Mouse (Mus musculus): ENCODE measurements at regions not wholly inside any gene's neighbourhood (a gene's known extent, or its start where the extent isn't known, plus 50 kb on each side); places are given as distances from the start of the nearest gene placed in this dataset.
"Not testable (repeated sequence)": the region's sequence is repeated elsewhere in the genome, so short reads cannot be mapped to it uniquely, and the experiment has no call there.

GRCm38 (mm10) chr10:117464331-117464730 lies 84.5 kb upstream of the Cpsf6 start:
- not testable (repeated sequence) for H3K4me2 ChIP-seq; H3K4me3 ChIP-seq (replicated peaks); ATAC-seq (ENCODE audit: insufficient read depth, low FRiP score, low read depth); H3K9me3 ChIP-seq; H3K36me3 ChIP-seq; H3K9ac ChIP-seq; H3K4me1 ChIP-seq; H3K27me3 ChIP-seq (replicated peaks); H3K27ac ChIP-seq

GRCm38 (mm10) chr10:117463636-117464035 lies 83.8 kb upstream of the Cpsf6 start:
- H3K27ac ChIP-seq = no peak overlapping the region
- H3K4me3 ChIP-seq (replicated peaks) = no peak overlapping the region
- no peak for ATAC-seq (ENCODE audit: insufficient read depth, low FRiP score, low read depth)
- H3K9ac ChIP-seq = no peak overlapping the region
- no peaks in the 10 kb centered on the region for H3K9me3 ChIP-seq
- no peaks in the 10 kb centered on the region for H3K36me3 ChIP-seq
- WGBS = 80% methylated on average over 8 of the region's 8 CpGs
- no peak overlapping the region for H3K4me2 ChIP-seq
- no peaks in the 10 kb centered on the region for H3K4me1 ChIP-seq
- H3K27me3 ChIP-seq (replicated peaks) = no peaks in the 10 kb centered on the region

- no peak overlapping the region for H3K27ac ChIP-seq
- H3K4me2 ChIP-seq = no peak overlapping the region
- no peak overlapping the region for H3K9ac ChIP-seq
- 96% methylated on average over 4 of the region's 4 CpGs for WGBS
- no peak overlapping the region for H3K4me3 ChIP-seq (replicated peaks)
- ATAC-seq (ENCODE audit: insufficient read depth, low FRiP score, low read depth) = no peak
- no peaks in the 10 kb centered on the region for H3K9me3 ChIP-seq
- H3K4me1 ChIP-seq = no peaks in the 10 kb centered on the region
- H3K36me3 ChIP-seq = no peaks in the 10 kb centered on the region
- no peaks in the 10 kb centered on the region for H3K27me3 ChIP-seq (replicated peaks)
Measured at GRCm38 (mm10) chr10:117462921-117463320, 83.1 kb upstream of the Cpsf6 start.

GRCm38 (mm10) chr10:117461791-117462516 lies 82.1 kb upstream of the Cpsf6 start:
- H3K4me1 ChIP-seq = no peaks in the 10 kb centered on the region
- no peak for ATAC-seq (ENCODE audit: insufficient read depth, low FRiP score, low read depth)
- no peak overlapping the region for H3K9ac ChIP-seq
- no peaks in the 10 kb centered on the region for H3K36me3 ChIP-seq
- H3K27me3 ChIP-seq (replicated peaks) = no peaks in the 10 kb centered on the region
- no peaks in the 10 kb centered on the region for H3K9me3 ChIP-seq
- H3K4me2 ChIP-seq = no peak overlapping the region
- no peak overlapping the region for H3K4me3 ChIP-seq (replicated peaks)
- 44% methylated on average over 11 of the region's 11 CpGs for WGBS
- no peak overlapping the region for H3K27ac ChIP-seq

GRCm38 (mm10) chr10:117461261-117461660 lies 81.4 kb upstream of the Cpsf6 start:
- no peak for ATAC-seq (ENCODE audit: insufficient read depth, low FRiP score, low read depth)
- WGBS = 87% methylated on average over 4 of the region's 4 CpGs
- H3K4me3 ChIP-seq (replicated peaks) = no peak overlapping the region
- no peak overlapping the region for H3K9ac ChIP-seq
- no peak overlapping the region for H3K27ac ChIP-seq
- H3K27me3 ChIP-seq (replicated peaks) = no peaks in the 10 kb centered on the region
- H3K4me1 ChIP-seq = no peaks in the 10 kb centered on the region
- H3K4me2 ChIP-seq = no peak overlapping the region
- no peaks in the 10 kb centered on the region for H3K36me3 ChIP-seq
- no peaks in the 10 kb centered on the region for H3K9me3 ChIP-seq

- Histone ChIP-seq H3K27me3 (replicated peaks) (no peaks in the 10 kb centered on the region), H3K9ac (no peak overlapping the region), H3K27ac (no peak overlapping the region), H3K9me3 (no peaks in the 10 kb centered on the region), H3K4me3 (replicated peaks) (no peak overlapping the region), H3K4me2 (no peak overlapping the region), H3K36me3 (no peaks in the 10 kb centered on the region), H3K4me1 (no peaks in the 10 kb centered on the region)
- 89% methylated on average over 6 of the region's 6 CpGs for WGBS
- ATAC-seq (ENCODE audit: insufficient read depth, low FRiP score, low read depth) = no peak
Measured at GRCm38 (mm10) chr10:117460366-117460730, 80.5 kb upstream of the Cpsf6 start.

- Histone ChIP-seq H3K4me3 (replicated peaks) (no peak overlapping the region), H3K36me3 (no peaks in the 10 kb centered on the region), H3K27ac (no peak overlapping the region), H3K9me3 (no peaks in the 10 kb centered on the region), H3K4me1 (no peaks in the 10 kb centered on the region), H3K9ac (no peak overlapping the region), H3K4me2 (no peak overlapping the region), H3K27me3 (replicated peaks) (no peaks in the 10 kb centered on the region)
- no peak for ATAC-seq (ENCODE audit: insufficient read depth, low FRiP score, low read depth)
- WGBS = 87% methylated on average over 10 of the region's 10 CpGs
Measured at GRCm38 (mm10) chr10:117459651-117460365, 80.0 kb upstream of the Cpsf6 start.

- ATAC-seq (ENCODE audit: insufficient read depth, low FRiP score, low read depth) = no peak
- 69% methylated on average over 2 of the region's 2 CpGs for WGBS
- H3K36me3 ChIP-seq = no peaks in the 10 kb centered on the region
- no peak overlapping the region for H3K9ac ChIP-seq
- no peak overlapping the region for H3K4me2 ChIP-seq
- no peaks in the 10 kb centered on the region for H3K9me3 ChIP-seq
- H3K27me3 ChIP-seq (replicated peaks) = no peaks in the 10 kb centered on the region
- no peak overlapping the region for H3K27ac ChIP-seq
- no peak overlapping the region for H3K4me3 ChIP-seq (replicated peaks)
- no peaks in the 10 kb centered on the region for H3K4me1 ChIP-seq
Measured at GRCm38 (mm10) chr10:117459041-117459475, 79.2 kb upstream of the Cpsf6 start.

GRCm38 (mm10) chr10:117458271-117459040 lies 78.6 kb upstream of the Cpsf6 start:
- H3K4me2 ChIP-seq = no peak overlapping the region
- 75% methylated on average over 11 of the region's 11 CpGs for WGBS
- no peak overlapping the region for H3K9ac ChIP-seq
- no peak overlapping the region for H3K27ac ChIP-seq
- H3K4me3 ChIP-seq (replicated peaks) = no peak overlapping the region
- H3K27me3 ChIP-seq (replicated peaks) = no peaks in the 10 kb centered on the region
- no peaks in the 10 kb centered on the region for H3K36me3 ChIP-seq
- H3K9me3 ChIP-seq = no peaks in the 10 kb centered on the region
- no peaks in the 10 kb centered on the region for H3K4me1 ChIP-seq
- ATAC-seq (ENCODE audit: insufficient read depth, low FRiP score, low read depth) = no peak

GRCm38 (mm10) chr10:117457701-117457950 lies 77.8 kb upstream of the Cpsf6 start:
- no peak for ATAC-seq (ENCODE audit: insufficient read depth, low FRiP score, low read depth)
- H3K36me3 ChIP-seq = no peaks in the 10 kb centered on the region
- H3K27me3 ChIP-seq (replicated peaks) = no peaks in the 10 kb centered on the region
- no peak overlapping the region for H3K4me2 ChIP-seq
- no peak overlapping the region for H3K4me3 ChIP-seq (replicated peaks)
- H3K4me1 ChIP-seq = no peaks in the 10 kb centered on the region
- WGBS = 69% methylated on average over 2 of the region's 2 CpGs
- H3K9me3 ChIP-seq = no peaks in the 10 kb centered on the region
- H3K9ac ChIP-seq = no peak overlapping the region
- H3K27ac ChIP-seq = no peak overlapping the region

GRCm38 (mm10) chr10:117456904-117457700 lies 77.3 kb upstream of the Cpsf6 start:
- H3K4me1 ChIP-seq = no peaks in the 10 kb centered on the region
- no peaks in the 10 kb centered on the region for H3K36me3 ChIP-seq
- H3K9ac ChIP-seq = no peak overlapping the region
- no peaks in the 10 kb centered on the region for H3K27me3 ChIP-seq (replicated peaks)
- ATAC-seq (ENCODE audit: insufficient read depth, low FRiP score, low read depth) = no peak
- no peak overlapping the region for H3K4me2 ChIP-seq
- no peaks in the 10 kb centered on the region for H3K9me3 ChIP-seq
- 63% methylated on average over 18 of the region's 18 CpGs for whole genome bisulfite sequencing
- no peak overlapping the region for H3K4me3 ChIP-seq (replicated peaks)
- peak overlapping the region; percentile 44 for H3K27ac ChIP-seq

- no peaks in the 10 kb centered on the region for H3K9me3 ChIP-seq
- no peaks in the 10 kb centered on the region for H3K27me3 ChIP-seq (replicated peaks)
- H3K4me3 ChIP-seq (replicated peaks) = no peak overlapping the region
- ATAC-seq (ENCODE audit: insufficient read depth, low FRiP score, low read depth) = peak; percentile 0; the same call in 1 of the 2 replicates
- no peak overlapping the region for H3K4me2 ChIP-seq
- WGBS = 46% methylated on average over 8 of the region's 8 CpGs
- no peaks in the 10 kb centered on the region for H3K36me3 ChIP-seq
- no peaks in the 10 kb centered on the region for H3K4me1 ChIP-seq
- no peak overlapping the region for H3K9ac ChIP-seq
- H3K27ac ChIP-seq = peak overlapping the region; percentile 75
Measured at GRCm38 (mm10) chr10:117456427-117456826, 76.6 kb upstream of the Cpsf6 start.
